ENCODE assay signal across 7 mouse cellular contexts in the genomic region with DNA sequence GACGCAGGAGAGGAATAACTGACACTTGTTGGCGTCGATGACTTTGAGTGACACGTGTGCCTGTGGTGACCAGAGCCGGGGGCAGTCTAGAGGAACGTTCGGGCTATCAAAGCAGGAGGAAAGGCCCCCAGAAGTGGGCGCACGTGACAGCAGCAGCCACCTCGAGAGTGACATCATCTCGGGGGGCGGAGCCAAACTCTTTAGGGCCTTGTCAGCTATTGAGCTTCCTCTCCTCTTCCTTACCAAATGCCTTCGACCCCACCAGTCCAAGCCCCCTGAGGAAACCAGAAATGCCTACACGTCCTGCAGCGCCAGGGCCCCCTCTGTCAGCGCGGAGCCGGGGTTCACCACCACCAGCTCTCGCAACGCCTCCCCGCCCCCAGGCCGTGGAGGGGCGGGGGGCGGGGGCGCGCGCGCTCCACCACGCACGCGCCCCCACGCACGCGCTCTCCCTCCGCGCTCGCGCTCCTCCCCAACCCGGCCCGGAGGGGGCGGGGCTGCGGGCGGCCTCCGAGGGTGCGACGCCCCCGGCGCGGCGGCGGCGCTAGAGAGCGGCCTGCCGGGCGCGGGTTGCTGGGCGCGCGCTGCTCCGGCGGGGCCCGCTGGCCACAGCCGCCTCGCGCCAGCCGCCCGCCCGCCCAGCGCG. TPM values are rescaled to one million over a fixed set of nuclear protein-coding genes. Genes with fewer than 3 reads are reported as not detected.
DNase-seq lines count a peak whose midpoint lies in the region; ATAC-seq lines count a peak whose summit lies in the region.

No protein-coding gene starts in this region.

- no peaks in the 10 kb centered on the region for H3K36me3 ChIP-seq in embryonic facial prominence, embryonic 10.5 days (replicated peaks)
- no peaks in the 10 kb centered on the region for H3K36me3 ChIP-seq in limb, embryonic 10.5 days
- H3K36me3 ChIP-seq in midbrain, embryonic 12.5 days, result no peaks in the 10 kb centered on the region

- H3K4me1 ChIP-seq in embryonic facial prominence, embryonic 10.5 days, result peaks cover 22% of the 10 kb centered on the region
- H3K4me1 ChIP-seq in limb, embryonic 10.5 days, result peaks cover 16% of the 10 kb centered on the region
- peaks cover 3% of the 10 kb centered on the region for H3K4me1 ChIP-seq in midbrain, embryonic 12.5 days

- H3K9me3 ChIP-seq in embryonic facial prominence, embryonic 10.5 days, result no peaks in the 10 kb centered on the region
- H3K9me3 ChIP-seq in limb, embryonic 10.5 days (replicated peaks), result no peaks in the 10 kb centered on the region
- H3K9me3 ChIP-seq in midbrain, embryonic 12.5 days, result no peaks in the 10 kb centered on the region

- 2% methylated on average over 69 of the region's 70 CpGs for WGBS in embryonic facial prominence, embryonic 10.5 days
- 5% methylated on average over 70 of the region's 70 CpGs for WGBS in limb, embryonic 10.5 days
- under 1% methylated on average over 59 of the region's 70 CpGs for WGBS in midbrain, embryonic 12.5 days

- peak overlapping the region; percentile 94 for H3K27ac ChIP-seq in embryonic facial prominence, embryonic 10.5 days (replicated peaks)
- peak overlapping the region; percentile 93 for H3K27ac ChIP-seq in limb, embryonic 10.5 days
- H3K27ac ChIP-seq in midbrain, embryonic 12.5 days (replicated peaks), result peak overlapping the region; percentile 95

- H3K27me3 ChIP-seq in embryonic facial prominence, embryonic 10.5 days (replicated peaks; ENCODE audit: low read depth, poor library complexity, severe bottlenecking), result 0 out of 2 replicates have a peak, but pooled peaks cover 3% of the 10 kb centered on the region
- 0 out of 2 replicates have a peak, but pooled peaks cover 3% of the 10 kb centered on the region for H3K27me3 ChIP-seq in limb, embryonic 10.5 days (ENCODE audit: low read depth, poor library complexity, severe bottlenecking)
- H3K27me3 ChIP-seq in midbrain, embryonic 12.5 days, result no peaks in the 10 kb centered on the region

- H3K9ac ChIP-seq in midbrain, embryonic 12.5 days (replicated peaks), result peak overlapping the region; percentile 95

- DNase-seq in adrenal gland, postnatal 25 days, result peak; percentile 91
- peak; percentile 90 for DNase-seq in embryonic facial prominence, embryonic 10.5 days (ENCODE audit: low spot score)
- peak; percentile 91 to 94 for DNase-seq in heart, adult 18-20 months
- peak; percentile 94 for DNase-seq in kidney, adult 18-20 months
- peak; percentile 86 for DNase-seq in limb, embryonic 10.5 days (ENCODE audit: low spot score)
- peak; percentile 75 for DNase-seq in skeletal muscle tissue, adult 2 months (ENCODE audit: low read depth, low spot score)

- peak overlapping the region; percentile 84 for H3K4me2 ChIP-seq in midbrain, embryonic 12.5 days (replicated peaks)

- peak; percentile 91 for ATAC-seq in midbrain, embryonic 12.5 days (ENCODE audit: low FRiP score, low read depth)

- H3K4me3 ChIP-seq in embryonic facial prominence, embryonic 10.5 days, result peak overlapping the region; percentile 92
- H3K4me3 ChIP-seq in limb, embryonic 10.5 days, result peak overlapping the region; percentile 92
- H3K4me3 ChIP-seq in midbrain, embryonic 12.5 days, result peak overlapping the region; percentile 90

RNA-seq across cellular contexts. Expression of a gene that starts 0.4 kb away (rescaled TPM):
- total RNA-seq in adrenal gland, postnatal 25 days (2021), result 11.0 and 22.7 TPM in 2 replicates
- 9.8 and 10.0 TPM in 2 replicates for polyA plus RNA-seq in embryonic facial prominence, embryonic 10.5 days (2016; fragmentation: Nextera tagmentation; extraction: Ambion mirVana)
- total RNA-seq in heart, adult 18-20 months (2021), result 10 to 100 TPM; 10.8 to 12.3 TPM
- 3.9 and 4.3 TPM in 2 replicates for polyA plus RNA-seq in limb, embryonic 10.5 days (2016; fragmentation: Nextera tagmentation; extraction: Ambion mirVana)
- 17.9 and 19.0 TPM in 2 replicates for polyA plus RNA-seq in midbrain, embryonic 12.5 days (2016; fragmentation: Nextera tagmentation; extraction: Ambion mirVana)

Comparison
In these comparisons a context has a peak if more than half of its experiments do, and no peak if none do; other contexts are left out.
1. Peak in every context shown above with its lines: DNase-seq, ATAC-seq, H3K4me3 ChIP-seq and H3K27ac ChIP-seq.